Mouse (Mus musculus) large intestine, adult 2 months (tissue): Measurements from ENCODE around the gene Crnkl1. TPM values are rescaled to one million over a fixed set of nuclear protein-coding genes. Genes with fewer than 3 reads are reported as not detected.
"Not testable (repeated sequence)": the region's sequence is repeated elsewhere in the genome, so short reads cannot be mapped to it uniquely, and the experiment has no call there.

Source experiments
- DNase-seq: peaks from one replicate; pipeline ENCODE4 v3.0.0-alpha.2; 2012; ENCODE audit warnings: low read depth, low spot score
- WGBS: fragments of 180-500 bp; shearing (Covaris S2); methylation state at CpG from one replicate; pipeline ENCODE4 v1.1.7; 2018; 5-methylcytosine and 5-hydroxymethylcytosine counted together
- polyA plus RNA-seq: library from polyadenylated mRNA; depleted of rRNA; stranded (reverse); fragments of >200 nt; gene quantifications from 2 replicates; pipeline ENCODE4 v1.2.3, GENCODE M21; 2012

Gene Crnkl1
- polyA plus RNA-seq, 1 experiment: 2.9 TPM

DNA sequence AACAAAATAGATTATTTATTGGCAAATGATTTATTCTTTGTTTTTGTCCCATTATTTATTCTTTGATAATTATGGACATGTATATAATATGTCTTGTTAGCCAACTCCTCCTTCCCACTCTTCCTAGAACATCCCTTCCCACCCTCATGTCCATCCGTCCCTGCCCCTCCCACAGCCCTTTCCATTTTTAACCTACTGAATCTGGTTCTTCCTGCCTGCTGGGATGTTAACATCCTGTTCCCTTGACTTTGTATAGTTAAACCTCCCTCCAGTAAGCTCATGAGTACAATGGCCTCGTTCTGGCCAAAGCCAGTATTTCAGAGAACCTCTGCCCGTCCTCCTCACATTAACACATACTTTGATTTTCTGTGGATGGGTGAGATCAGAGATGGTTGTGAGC, 6.6 kb upstream of the Crnkl1 start:
- WGBS: 45% methylated on average over 3 of the region's 3 CpGs
- no peak for DNase-seq

GRCm38 (mm10) chr2:145936975-145937374, 2.2 kb upstream of the Crnkl1 start:
- no peak for DNase-seq
- WGBS: 79% methylated on average over 8 of the region's 8 CpGs

GRCm38 (mm10) chr2:145920941-145921650, 13.7 kb downstream of the Crnkl1 start:
- 80% methylated on average over 8 of the region's 8 CpGs for WGBS
- no peak for DNase-seq

GRCm38 (mm10) chr2:145905884-145906283, 28.9 kb downstream of the Crnkl1 start:
- 44% methylated on average over 4 of the region's 4 CpGs for WGBS
- not testable (repeated sequence) for DNase-seq

GRCm38 (mm10) chr2:145905156-145905555, 29.7 kb downstream of the Crnkl1 start:
- 41% methylated on average over 6 of the region's 6 CpGs for WGBS
- no peak for DNase-seq

DNA sequence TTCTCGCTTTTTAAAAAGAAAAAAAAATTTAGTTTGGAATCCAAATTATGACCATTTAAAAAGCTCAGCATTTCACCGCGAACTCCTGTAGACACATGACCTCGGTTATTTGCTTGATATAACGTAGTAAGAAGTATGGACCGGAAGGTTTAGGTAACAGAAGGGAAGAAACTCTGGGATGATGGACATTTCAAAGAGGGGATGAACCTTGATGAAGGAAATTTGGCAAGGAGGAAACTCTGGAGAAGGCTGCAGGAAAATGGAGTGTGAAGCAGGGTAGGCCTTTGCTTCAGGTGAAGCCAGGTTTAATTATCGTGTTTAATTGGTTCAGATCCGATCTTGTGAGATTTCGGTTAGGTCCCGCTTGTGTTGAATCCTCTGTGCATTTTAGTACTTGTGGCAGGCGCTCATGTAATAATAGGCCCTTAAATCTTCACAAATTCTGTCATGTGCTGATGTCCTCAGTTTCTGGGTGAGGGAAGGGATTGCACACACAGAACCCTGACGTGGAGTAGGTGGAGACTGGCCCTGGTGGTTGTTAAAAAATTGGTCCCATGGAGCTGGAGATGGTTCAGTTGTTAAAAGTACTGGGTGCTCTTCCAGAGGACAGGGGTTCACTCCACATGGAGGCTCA, 30.7 kb downstream of the Crnkl1 start:
- DNase-seq: no peak
- 22% methylated on average over 12 of the region's 12 CpGs for WGBS

- no peak for DNase-seq
- 1% methylated on average over 67 of the region's 68 CpGs for WGBS
These were observed 31.5 kb downstream of the Crnkl1 start for GRCm38 (mm10) chr2:145903061-145903901.

DNA sequence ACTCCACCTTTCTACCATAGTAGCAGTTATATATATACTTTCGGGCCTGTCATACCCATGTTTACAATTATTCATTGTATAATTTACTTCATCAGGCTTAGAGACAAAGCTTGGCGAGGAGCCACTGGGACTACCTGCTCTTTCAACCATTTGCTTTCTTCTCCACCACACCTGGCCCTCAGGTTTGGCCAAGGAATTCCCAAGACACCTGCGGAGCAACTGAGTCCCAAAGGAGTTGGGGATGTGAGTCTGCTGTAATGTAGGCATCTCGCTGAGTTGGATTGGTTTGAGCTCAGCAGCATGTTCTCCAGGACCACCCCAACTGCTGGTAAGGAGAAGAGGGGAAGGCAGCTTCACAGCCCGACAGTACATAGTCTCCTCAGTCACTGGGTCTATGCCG, 33.0 kb downstream of the Crnkl1 start, which contains the start of gene Naa20:
Naa20 (plus strand) TSS at position 239 of the 400 bp plus-strand sequence.
- 85% methylated on average over 6 of the region's 6 CpGs for WGBS
- DNase-seq: no peak

GRCm38 (mm10) chr2:145900318-145900717, 34.5 kb downstream of the Crnkl1 start:
- 77% methylated on average over 8 of the region's 8 CpGs for WGBS
- not testable (repeated sequence) for DNase-seq

DNA sequence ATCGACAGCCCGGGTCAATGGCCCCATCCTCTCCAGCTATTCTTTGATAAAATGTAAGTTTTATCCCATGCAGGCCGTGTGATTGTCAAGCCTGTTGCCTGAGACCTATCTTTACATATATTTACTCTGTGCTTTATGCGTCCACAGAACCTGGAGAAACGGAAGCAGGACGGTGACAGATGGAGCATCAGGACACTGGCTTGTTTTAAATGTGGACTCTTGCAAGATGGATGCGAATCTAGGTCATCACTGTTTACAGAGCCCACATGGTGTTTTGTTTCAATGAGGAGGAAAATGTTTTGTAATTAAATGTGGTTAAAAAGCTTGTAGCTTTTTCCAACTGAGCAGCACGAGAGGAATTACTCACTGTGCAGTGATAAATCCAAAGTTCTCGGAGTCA, 36.7 kb downstream of the Crnkl1 start:
- WGBS: 66% methylated on average over 9 of the region's 9 CpGs
- no peak for DNase-seq

DNA sequence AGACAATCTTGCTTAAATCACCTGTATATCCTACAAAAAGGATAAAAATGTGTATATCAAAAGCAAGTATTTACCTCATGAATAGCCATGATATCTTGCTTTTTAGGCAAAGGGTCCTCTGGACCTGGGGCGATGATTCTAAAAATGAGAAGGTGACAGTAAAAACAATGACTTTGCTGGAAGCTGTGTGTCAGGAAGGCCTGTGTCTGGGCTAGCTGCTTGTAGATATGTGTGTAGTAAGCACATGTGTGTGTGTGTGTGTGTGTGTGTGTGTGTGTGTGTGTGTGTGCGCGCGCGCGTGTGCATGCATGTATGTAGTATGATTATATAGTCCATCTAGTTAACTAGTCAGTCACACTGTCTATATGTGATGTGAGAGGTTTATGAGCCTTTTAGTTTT, 41.1 kb downstream of the Crnkl1 start:
- DNase-seq: no peak
- 97% methylated on average over 6 of the region's 6 CpGs for WGBS

GRCm38 (mm10) chr2:145890571-145890970, 44.2 kb downstream of the Crnkl1 start:
- 63% methylated on average over 2 of the region's 2 CpGs for WGBS
- DNase-seq: no peak

DNA sequence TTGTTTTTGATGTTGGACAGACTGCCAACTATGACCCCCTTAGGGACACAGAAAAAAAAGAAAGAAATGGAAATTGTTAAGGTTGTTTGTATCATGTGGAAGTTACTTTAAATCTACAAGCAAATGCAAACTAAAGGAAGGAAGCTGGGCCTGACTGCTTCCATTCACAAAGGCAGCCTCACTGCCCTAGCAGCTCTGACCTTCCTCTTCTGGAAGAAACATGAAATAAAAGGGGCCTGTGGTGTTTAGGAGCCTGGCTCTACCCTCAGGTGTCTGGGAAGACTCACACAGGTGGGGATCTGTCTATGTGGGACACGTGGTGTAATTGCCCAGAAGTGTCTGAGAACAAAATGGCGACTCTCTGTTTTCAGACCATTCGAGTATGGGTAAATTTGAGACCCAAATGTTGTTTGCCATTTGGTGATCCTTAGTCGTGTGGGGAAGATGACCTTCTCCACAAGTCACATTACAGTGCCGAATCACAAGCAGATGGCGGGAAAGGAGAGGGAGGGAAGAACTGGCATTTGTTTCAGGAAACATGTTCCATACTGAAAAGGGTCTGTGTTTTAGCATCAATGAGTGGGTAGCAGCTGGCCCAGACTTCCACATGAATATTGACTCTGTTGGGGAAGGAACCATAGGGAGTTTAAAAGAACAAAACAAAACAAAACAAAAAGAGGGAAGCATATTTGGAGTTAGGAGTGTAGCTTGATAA, 45.9 kb downstream of the Crnkl1 start:
- no peak for DNase-seq
- WGBS: 69% methylated on average over 6 of the region's 6 CpGs

- WGBS: 57% methylated on average over 14 of the region's 14 CpGs
- no peak for DNase-seq
These were observed 46.7 kb downstream of the Crnkl1 start for GRCm38 (mm10) chr2:145887937-145888765.

DNA sequence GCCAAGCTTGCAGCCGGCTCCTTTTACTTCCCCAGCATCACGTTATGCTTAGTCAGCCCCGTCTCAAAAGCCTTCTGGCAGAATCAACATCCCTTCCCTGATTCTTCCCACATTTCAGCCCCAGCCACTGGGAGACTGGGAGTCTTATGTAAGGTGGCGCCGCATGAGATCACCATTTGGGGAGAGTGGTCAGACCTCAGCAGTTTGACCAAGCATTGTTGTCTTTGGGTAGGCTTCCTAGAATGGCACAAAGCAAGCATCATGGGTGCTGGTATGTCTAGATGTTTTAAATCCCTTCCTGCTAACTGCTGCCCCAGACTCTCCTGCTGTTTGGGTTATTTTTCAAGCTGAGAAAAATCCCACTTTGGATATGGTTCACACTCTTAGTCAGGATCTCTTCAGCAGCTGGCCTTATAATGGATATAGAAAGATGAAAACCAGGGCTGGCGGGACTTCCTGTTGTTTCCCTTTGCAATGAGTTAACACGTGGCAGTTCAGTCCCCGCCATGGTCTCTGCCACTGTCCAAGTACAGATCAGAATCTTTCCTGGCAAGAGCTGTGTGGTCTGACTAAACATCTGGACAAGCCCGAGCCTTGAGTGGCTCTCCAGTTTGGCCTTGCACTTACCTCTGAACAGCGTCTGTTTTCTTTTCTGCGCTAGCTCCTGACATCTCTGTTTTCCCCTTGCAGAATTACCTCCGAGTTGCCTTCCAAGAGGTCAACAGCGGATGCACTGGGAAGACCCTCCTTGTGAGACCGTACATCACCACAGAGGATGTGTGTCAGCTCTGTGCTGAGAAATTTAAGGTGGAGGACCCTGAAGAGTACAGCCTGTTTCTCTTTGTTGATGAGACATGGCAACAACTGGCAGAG, 49.7 kb downstream of the Crnkl1 start:
- DNase-seq: no peak
- 66% methylated on average over 14 of the region's 14 CpGs for WGBS

- 53% methylated on average over 17 of the region's 17 CpGs for WGBS
These were observed 50.5 kb downstream of the Crnkl1 start for GRCm38 (mm10) chr2:145884036-145884912.

GRCm38 (mm10) chr2:145882398-145882797, 52.4 kb downstream of the Crnkl1 start:
- DNase-seq: no peak
- 5% methylated on average over 2 of the region's 2 CpGs for WGBS

More at GRCm38 (mm10) chr2:145884036-145884912, 50.5 kb downstream of the Crnkl1 start:
- no peak for DNase-seq
